Mouse (Mus musculus) ES-E14 (cell line): ENCODE measurements around the gene Calm3. TPM values are rescaled to one million over a fixed set of nuclear protein-coding genes. Genes with fewer than 3 reads are reported as not detected.
"Not testable (repeated sequence)": the region's sequence is repeated elsewhere in the genome, so short reads cannot be mapped to it uniquely, and the experiment has no call there.

Experiments
- DNase-seq: peaks from one replicate; pipeline ENCODE4 v3.0.0-alpha.2; 2013; ENCODE audit warnings: low read depth, low spot score
- H3K27ac ChIP-seq: 2 replicates; pipeline ENCODE4 v1.5.1; 2012; ENCODE audit warnings: low read depth, mild to moderate bottlenecking, low read length, moderate library complexity, mixed read lengths; ENCODE audit not compliant: poor library complexity, insufficient read depth, severe bottlenecking
- H3K36me3 ChIP-seq: 2 replicates; pipeline ENCODE4 v1.6.1; 2012; ENCODE audit warnings: mild to moderate bottlenecking, low read length, moderate library complexity, mixed read lengths; ENCODE audit not compliant: control insufficient read depth, poor library complexity, insufficient read depth, severe bottlenecking
- H3K4me1 ChIP-seq, 2 experiments: fragments of 150-350 bp in 1 of 2; sonication (generic) in 1 of 2; 2 replicates each; pipeline ENCODE4 v1.6.1; 2012; ENCODE audit warnings: low read length in 2 of 2, mild to moderate bottlenecking in 1 of 2, mixed read lengths in 1 of 2; ENCODE audit not compliant: control insufficient read depth in 2 of 2, insufficient read depth in 2 of 2, poor library complexity in 1 of 2
- H3K4me3 ChIP-seq, 2 experiments: fragments of 150-350 bp in 1 of 2; sonication (generic) in 1 of 2; 2 replicates each; pipeline ENCODE4 v1.5.1; 2012; ENCODE audit warnings: low read length in 2 of 2, low read depth in 1 of 2, mild to moderate bottlenecking in 1 of 2, mixed read lengths in 1 of 2; ENCODE audit not compliant: insufficient read depth in 1 of 2, poor library complexity in 1 of 2, severe bottlenecking in 1 of 2
- H3K9ac ChIP-seq: 2 replicates; pipeline ENCODE4 v1.6.1; 2012; ENCODE audit warnings: low read depth, mild to moderate bottlenecking, low read length, mixed read lengths; ENCODE audit not compliant: poor library complexity, insufficient read depth, severe bottlenecking
- H3K9me3 ChIP-seq: fragments of 150-350 bp; sonication (generic); 2 replicates; pipeline ENCODE4 v1.6.1; 2012; ENCODE audit warnings: low read depth, mild to moderate bottlenecking, low read length; ENCODE audit not compliant: control insufficient read depth, insufficient read depth
- CHD2 ChIP-seq: IDR thresholded peaks from 2 replicates; pipeline ENCODE4 v1.6.1; 2014; ENCODE audit warnings: mild to moderate bottlenecking, low read depth, low read length, inconsistent platforms
- HCFC1 ChIP-seq: IDR thresholded peaks from 2 replicates; pipeline ENCODE4 v1.6.1; 2012; ENCODE audit warnings: low read length, inconsistent platforms, borderline replicate concordance; ENCODE audit not compliant: insufficient read depth
- MAFK ChIP-seq: IDR thresholded peaks from 2 replicates; pipeline ENCODE4 v1.6.1; 2014; ENCODE audit warnings: mild to moderate bottlenecking, low read depth, low read length, inconsistent platforms; ENCODE audit not compliant: insufficient read depth
- ZC3H11A ChIP-seq: IDR thresholded peaks from 2 replicates; pipeline ENCODE4 v1.6.1; 2012; ENCODE audit warnings: low read depth, mild to moderate bottlenecking, inconsistent platforms, low read length, borderline replicate concordance
- ZNF384 ChIP-seq: IDR thresholded peaks from 2 replicates; pipeline ENCODE4 v1.6.1; 2012; ENCODE audit warnings: low read depth, low read length, inconsistent platforms
- in situ Hi-C, 2 experiments: fragments of 600-800 bp; cut with MboI; formaldehyde crosslinking; loops; one replicate each; pipeline ENCODE4 v1.15.1; 2025; ENCODE audit warnings: low sequenced_read_pairs in 2 of 2, inconsistent platforms in 1 of 2; ENCODE audit not compliant: unreplicated experiment in 2 of 2
- total RNA-seq: library from RNA; depleted of rRNA; stranded (reverse); fragments of 300-350 nt; gene quantifications from 2 replicates; pipeline ENCODE4 v1.2.3, GENCODE M21; 2012

The Calm3 gene
- total RNA-seq, 1 experiment: 198 TPM

DNA sequence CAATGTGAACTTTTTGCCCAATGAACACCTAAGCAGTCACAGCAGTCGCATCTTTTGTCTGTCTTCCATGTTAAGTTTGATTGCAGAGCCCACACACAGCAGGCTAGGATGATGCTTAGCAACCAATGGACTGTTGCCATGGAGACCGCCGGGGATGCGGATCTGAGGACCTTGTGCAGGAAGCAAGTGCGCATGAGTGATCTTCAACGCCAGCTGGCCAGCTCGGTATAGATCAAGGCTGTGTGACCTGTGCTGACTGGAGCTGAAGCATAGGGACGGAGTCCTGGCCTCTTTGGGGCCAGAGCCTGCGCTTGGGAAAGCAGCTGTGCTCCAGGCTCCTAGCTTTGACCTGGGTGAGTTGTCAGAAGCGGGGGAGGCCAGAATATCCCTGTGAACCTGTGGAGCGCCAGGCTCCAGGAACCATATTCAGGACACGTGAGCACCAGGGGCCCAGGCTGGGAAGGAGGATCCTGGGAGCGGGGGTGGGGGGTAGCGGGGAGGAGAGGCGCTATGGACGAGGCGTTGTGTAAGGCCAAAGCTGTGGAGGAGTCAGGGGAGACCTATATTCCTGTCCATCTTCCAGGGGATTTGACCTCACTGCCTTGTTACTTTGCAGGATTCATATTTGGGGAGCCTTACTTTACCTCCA lies 35.7 kb upstream of the Calm3 start, which contains the start of gene Pnmal1:
TSS of gene Pnmal1 (plus strand) at position 141 of the 649 bp plus-strand sequence.
- no peak for TF ChIP-seq HCFC1
- no peak for TF ChIP-seq MAFK
- TF ChIP-seq ZC3H11A: no peak
- no peak for TF ChIP-seq CHD2
- TF ChIP-seq ZNF384: no peak
- in situ Hi-C loops: no loop called here
- no peaks in the 10 kb centered on the region for H3K9me3 ChIP-seq
- H3K4me3 ChIP-seq: no peak within 1 kb of the TSS
- H3K4me1 ChIP-seq: peaks cover 0 to 3% of the 10 kb centered on the region in 2 experiments; a peak in 1 of 4 replicates
- no peak for DNase-seq
- no peak within 1 kb of the TSS for H3K9ac ChIP-seq
- H3K36me3 ChIP-seq: no peaks in the 10 kb centered on the region
- H3K27ac ChIP-seq: no peak within 1 kb of the TSS

DNA sequence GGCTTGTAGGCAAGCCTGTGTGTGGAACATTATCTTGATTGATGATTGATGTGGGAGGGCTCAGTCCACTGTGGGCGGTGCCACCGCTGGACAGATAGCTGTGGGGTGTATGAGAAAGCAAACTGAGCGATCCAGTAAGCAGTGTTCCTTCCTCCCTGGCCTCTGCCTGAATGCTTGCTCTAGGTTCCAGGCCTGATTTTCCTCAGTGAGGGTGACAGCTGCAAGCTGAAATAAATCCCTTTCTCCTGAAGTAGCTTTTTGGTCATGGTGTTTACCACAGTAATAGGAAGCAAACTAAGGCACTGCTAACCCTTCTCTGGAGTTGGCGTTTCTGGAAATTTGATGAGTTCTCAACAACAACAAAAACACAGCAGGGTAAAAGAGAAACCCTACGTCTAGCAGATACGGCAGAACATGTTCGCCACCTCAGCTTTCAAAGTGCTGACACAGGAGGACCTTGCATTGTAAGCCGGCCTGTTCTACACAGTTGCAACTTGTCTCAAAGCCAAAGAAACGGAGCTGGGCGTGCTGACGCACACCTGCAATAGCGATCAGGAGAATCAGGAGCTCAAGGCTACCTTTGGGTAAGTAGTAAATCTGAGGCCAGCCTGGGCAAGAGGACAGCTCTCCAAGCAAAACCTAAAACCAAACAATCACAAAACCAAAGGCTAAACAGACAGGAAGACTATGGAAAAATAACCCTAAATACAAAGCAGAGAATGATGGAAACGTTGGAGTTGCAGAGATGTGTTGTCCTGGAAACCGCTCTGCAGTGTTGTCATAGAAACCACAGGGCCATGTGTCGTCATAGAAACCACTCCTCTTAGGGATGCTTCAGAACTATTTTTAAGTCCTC lies 32.7 kb upstream of the Calm3 start:
- H3K9me3 ChIP-seq: no peaks in the 10 kb centered on the region
- in situ Hi-C loops: no loop called here
- DNase-seq: no peak
- H3K4me3 ChIP-seq: no peak overlapping the region
- H3K27ac ChIP-seq: no peak overlapping the region
- TF ChIP-seq ZNF384 (no peak), HCFC1 (no peak), MAFK (no peak), ZC3H11A (no peak), CHD2 (no peak)
- no peak overlapping the region for H3K9ac ChIP-seq
- H3K4me1 ChIP-seq: peaks cover 0 to 3% of the 10 kb centered on the region in 2 experiments; a peak in 1 of 4 replicates
- no peaks in the 10 kb centered on the region for H3K36me3 ChIP-seq

DNA sequence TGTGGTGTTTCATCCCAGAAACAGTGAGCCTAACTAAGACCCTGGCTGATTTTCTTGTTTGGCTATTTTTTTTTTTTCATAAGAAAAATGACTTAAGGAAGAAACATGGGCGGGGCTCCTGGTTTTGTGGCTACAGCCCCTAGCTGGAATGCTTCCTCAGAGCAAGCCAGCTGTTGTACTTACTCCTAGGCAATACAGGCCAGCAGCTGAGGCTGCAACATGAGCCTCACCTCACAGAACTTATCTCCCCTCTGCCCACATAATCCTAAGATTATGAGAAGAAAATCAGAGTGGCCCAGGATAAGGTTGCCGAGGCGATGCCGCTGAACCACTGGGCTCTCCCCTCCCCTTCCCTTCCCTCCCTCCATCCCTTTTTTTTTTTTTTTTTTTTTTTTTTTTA lies 31.8 kb upstream of the Calm3 start:
- Histone ChIP-seq H3K4me1 (peaks cover 0 to 3% of the 10 kb centered on the region in 2 experiments; a peak in 1 of 4 replicates), H3K9me3 (no peaks in the 10 kb centered on the region), H3K36me3 (no peaks in the 10 kb centered on the region), H3K9ac (no peak overlapping the region), H3K4me3 (no peak overlapping the region), H3K27ac (no peak overlapping the region)
- DNase-seq: no peak
- TF ChIP-seq MAFK (no peak), ZNF384 (no peak), CHD2 (no peak), HCFC1 (no peak), ZC3H11A (no peak)
- in situ Hi-C loops: no loop called here

- H3K4me3 ChIP-seq, H3K9me3 ChIP-seq, H3K9ac ChIP-seq, H3K4me1 ChIP-seq, H3K27ac ChIP-seq, H3K36me3 ChIP-seq, DNase-seq: not testable (repeated sequence)
- in situ Hi-C loops: loop anchor here in 1 of 2 experiments (5.0 kb wide), 1 partner anchor 39 kb away; the partner anchor contains the start of gene Ccdc8
These were observed 29.9 kb upstream of the Calm3 start for GRCm38 (mm10) chr7:16953776-16954175.
